Mouse (Mus musculus): ENCODE results near the gene Ajap1.

GRCm38 (mm10) chr4:153380885-153381284 is 101.7 kb downstream of the Ajap1 start:
- TF ChIP-seq SMC3 (IDR thresholded peaks at IDR 0.05; ENCODE audit: low read depth, low read length) (no peak), POLR2A (IDR thresholded peaks at IDR 0.05; ENCODE audit: control insufficient read depth in 1 of 2, insufficient read depth in 1 of 2, low read depth in 1 of 2, low read length in 2 of 2, poor library complexity in 1 of 2) (no peak), CTCF (IDR thresholded peaks at IDR 0.05 in 2 of 3, conservative IDR thresholded peaks at IDR 0.05 in 1 of 3; ENCODE audit: control insufficient read depth in 1 of 3, insufficient read depth in 1 of 3, low read depth in 2 of 3, low read length in 3 of 3, poor library complexity in 1 of 3, severe bottlenecking in 1 of 3) (no peak)
